Mouse (Mus musculus) thymus, postnatal 14 days (tissue): ENCODE measurements around the gene BC061237.
"Not testable (repeated sequence)": the region's sequence is repeated elsewhere in the genome, so short reads cannot be mapped to it uniquely, and the experiment has no call there.

Experiments
- DNase-seq: peaks from one replicate; pipeline ENCODE4 v3.0.0; 2021

BC061237 gene

DNA sequence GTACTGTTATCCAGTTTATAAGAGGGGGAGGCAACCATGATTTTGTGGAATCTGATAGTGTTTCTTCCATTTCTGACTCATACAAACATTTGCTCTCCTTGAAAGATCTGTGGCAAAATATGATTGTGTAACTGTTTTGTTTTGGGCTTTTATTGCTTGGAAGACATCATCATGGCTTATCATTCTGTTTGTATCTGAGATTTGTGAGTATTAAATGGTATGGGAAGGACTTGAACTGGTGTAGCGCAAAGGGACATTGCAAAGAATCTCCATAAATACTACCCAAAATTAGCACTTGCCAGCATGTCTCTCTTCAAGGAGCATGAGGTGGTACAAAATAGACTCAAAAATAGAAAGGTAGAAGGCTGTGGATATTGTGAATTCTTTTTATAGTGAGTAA is at the start of gene BC061237:
Gene BC061237, plus strand, starts transcription at position 301 of the 400 bp plus-strand sequence.
- not testable (repeated sequence) for DNase-seq

- not testable (repeated sequence) for DNase-seq
Observed at GRCm38 (mm10) chr14:44517976-44518375, 25.7 kb downstream of the BC061237 start, which contains the start of gene Gm17093. TSS of gene Gm17093 (plus strand) at chr14:44518276.

GRCm38 (mm10) chr14:44547961-44548360 is 55.7 kb downstream of the BC061237 start:
- not testable (repeated sequence) for DNase-seq
